Mouse (Mus musculus) megakaryocyte, embryonic 14.5 days (primary cell): ENCODE data around the gene Siglec1.

ENCODE experiments used
- FLI1 ChIP-seq: IDR thresholded peaks from 2 replicates; pipeline ENCODE4 v1.6.1; 2012; ENCODE audit warnings: low read length, inconsistent platforms, mixed read lengths
- GATA1 ChIP-seq: IDR thresholded peaks from 3 replicates; pipeline ENCODE4 v1.6.1; 2012; ENCODE audit warnings: mixed read lengths, low read length, inconsistent platforms, borderline replicate concordance

- TF ChIP-seq GATA1: no peak
- TF ChIP-seq FLI1: no peak
These were observed 4.3 kb upstream of the Siglec1 start for GRCm38 (mm10) chr2:131090852-131091251.
